Mouse (Mus musculus) cerebellum, adult 11 months (tissue): ENCODE measurements at regions not wholly inside any gene's neighbourhood (a gene's known extent, or its start where the extent isn't known, plus 50 kb on each side); places are given as distances from the start of the nearest gene placed in this dataset.

ENCODE experiments used
- DNase-seq: peaks from one replicate; pipeline ENCODE4 v3.0.0; 2022

DNA sequence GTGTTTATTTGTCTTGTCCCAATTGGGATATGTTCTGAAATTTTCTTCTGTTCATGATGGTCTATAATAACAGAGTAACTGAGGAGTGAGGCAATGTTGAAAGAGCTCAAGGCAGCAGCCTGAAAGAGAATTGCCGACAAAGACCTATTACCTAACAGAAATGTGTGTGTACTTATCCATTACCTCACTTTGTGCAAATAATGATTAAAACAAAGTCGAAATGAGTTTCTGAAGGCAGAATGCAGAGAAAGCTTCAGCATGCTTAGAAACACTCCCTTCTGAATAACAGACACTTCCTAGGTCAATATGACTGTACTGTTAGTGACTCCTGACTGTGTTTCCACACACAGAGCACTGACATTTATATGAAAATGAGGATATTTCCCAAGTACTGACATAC, 63.0 kb downstream of the Kbtbd8 start:
- DNase-seq: no peak

DNA sequence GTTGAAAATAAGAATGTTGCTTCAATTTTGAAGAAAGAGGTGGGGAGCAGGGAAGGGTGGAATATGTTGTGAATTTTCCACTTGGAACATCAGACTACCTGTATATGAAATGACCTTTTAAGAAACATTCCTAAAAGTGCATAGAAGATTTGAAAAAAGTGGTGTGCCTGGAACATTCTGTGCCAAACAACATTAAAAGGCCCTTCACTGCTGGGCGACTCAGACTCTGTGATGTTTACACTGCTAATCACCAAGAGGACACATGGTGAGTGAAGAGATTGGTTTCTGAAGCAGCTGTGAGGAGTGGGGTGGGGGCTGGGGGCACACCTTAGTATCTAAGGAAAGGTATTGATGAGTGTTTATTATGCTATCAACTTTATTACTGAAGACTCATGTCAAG, 65.2 kb downstream of the Kbtbd8 start:
- DNase-seq: no peak

DNA sequence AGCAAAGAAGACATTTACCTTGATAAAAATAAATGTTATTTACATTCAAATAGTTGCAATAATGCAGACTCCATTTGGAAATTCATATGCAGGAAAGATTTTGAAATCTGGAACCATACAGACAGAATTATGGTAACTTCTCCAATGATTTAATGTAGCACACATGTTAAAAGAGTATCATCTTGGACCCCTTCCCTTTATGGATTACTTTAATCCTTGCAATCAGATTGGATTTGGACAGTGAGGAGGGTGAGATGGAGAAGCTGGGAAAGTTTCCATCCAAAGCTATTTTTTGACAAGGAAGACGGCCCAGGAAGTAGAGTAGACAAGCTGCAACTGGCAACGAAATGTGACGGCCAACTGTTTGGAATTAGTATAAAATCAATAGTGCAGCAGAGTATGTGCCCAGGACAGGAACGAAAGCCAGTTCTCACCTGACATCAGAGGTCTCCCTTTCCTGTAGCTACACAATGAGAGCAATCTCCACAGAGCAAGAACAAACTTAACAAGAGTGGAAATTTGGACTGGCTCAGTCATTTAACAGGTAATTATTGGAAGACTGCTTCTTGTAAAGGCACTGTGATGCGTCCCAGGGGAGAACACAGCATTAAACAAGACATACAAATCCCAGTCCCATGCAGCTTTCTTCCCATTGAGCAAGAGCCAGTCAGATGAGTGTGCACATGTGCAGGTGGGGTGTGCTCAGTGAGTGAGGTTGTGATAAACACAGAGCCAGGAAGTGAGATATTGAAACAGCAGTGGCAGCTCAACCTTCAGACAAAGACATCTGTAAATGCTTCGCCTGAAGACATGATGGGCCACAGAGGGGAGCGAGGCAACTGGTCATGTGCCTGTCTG, 68.3 kb downstream of the Kbtbd8 start:
- DNase-seq: no peak

DNA sequence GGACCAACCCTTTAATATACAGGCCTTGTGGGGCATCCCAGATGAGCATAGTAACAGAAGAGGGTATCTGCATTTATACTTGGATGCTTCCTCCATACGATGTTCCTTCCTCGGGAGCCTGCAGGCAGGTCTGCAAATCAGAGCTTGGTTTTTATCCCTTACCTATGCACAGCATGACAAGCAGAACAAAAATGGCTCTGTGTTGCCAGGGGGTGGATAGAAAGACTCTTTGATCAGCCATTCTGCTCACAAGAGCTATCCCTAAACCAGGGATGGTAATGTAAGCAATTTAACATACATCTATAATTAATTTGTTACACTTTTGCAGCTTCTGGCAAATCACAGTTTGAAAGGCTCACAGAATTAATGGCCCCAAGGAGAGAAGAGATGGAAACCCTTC, 79.6 kb downstream of the Kbtbd8 start:
- no peak for DNase-seq

DNA sequence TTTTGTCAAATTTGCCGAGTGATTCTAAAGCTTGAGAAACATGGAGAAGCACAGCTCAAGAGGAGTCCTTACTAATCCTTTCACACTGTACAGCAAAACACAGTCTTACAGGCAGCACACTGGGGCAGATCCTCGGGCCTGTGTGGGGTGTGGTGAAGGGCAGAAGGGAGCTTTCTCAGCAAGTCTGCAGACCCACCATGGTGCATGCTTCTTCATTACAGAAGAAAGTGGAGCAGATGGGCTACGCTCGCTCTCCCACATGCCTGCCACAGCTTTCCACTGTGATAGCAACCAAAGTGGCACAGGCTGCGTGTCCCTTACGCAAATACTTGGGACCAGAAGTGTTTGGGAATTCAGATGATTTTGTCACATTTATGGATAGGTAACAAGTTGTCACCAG, 81.6 kb downstream of the Kbtbd8 start:
- no peak for DNase-seq

DNA sequence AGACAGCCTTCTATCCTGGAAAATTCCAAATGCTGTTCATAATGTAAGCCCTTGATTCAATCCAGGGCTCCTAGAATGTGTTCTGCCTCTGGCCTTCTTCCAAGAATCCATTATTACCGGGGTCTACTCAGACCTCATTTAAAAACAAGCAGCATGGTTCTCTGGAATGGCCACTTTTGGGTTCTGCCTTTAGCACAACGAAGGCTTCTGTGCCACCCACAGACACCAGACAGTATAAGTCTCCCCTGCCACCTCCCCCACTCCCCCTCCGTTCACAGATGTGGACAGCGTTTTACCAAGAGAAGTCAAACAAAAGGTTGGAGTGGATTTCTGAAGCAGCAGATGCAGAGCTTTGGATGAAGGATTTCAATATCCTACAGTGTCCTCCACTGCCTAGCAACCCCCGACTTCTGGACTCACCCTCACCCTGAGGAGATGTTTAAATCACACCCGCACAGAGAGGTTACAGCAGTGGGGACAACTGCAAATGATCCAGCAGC, 85.3 kb downstream of the Kbtbd8 start:
- no peak for DNase-seq

DNA sequence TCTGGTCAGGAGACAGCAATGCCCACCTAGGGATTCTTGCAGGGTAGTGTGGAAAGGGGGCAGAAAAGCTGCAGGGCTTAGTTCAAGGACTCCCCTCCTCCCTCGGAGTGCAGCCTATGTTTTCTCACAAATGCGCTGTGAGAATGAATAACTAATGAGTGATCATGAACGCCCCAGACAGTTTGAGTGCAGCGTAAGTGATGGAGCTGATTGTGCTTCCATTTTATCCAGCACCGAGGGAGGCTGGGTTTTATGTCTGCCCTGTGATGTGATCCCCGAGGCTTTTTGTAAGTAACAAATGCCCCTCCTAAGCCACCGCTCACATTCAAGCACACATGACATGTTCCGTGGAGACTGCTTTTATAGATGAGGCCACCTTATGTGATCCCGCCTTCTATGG, 85.9 kb downstream of the Kbtbd8 start:
- DNase-seq: no peak

DNA sequence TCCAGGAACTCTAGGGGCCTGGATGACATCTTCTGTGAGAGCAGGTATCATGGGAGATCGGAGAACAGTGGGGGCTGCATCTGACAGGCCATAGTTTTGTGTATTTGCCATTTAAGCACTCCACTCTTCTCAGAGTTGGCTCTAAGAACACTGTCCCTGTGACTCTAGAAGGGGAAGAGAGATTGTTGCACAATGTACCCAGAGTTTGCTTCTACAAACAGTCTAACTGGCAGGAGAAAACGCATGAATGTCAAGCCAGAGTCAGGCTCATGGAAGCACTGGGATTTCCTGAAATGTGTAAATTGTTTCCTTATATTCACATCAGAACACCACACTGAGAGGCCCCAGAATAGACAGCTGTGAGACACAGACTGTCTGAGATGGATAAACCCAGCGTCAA, 87.2 kb downstream of the Kbtbd8 start:
- no peak for DNase-seq

DNA sequence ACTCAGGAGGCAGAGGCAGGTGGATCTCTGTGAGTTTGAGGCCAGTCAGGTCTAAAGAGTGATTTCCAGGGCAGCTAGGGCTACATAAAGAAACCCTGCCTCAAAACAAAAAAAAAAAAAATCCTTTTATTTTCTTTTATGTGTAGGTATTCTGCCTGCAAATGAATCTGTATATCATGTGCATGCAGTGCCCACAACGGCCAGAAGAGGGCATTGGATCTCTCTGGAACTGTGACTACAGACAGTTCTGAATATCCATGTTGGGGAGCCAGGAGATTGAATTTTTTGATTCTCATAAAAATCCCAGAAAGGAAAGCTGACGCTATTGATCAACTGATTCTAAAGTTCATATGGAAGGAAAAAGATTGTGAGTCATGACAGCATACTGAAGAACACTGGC, 90.0 kb downstream of the Kbtbd8 start:
- DNase-seq: no peak

DNA sequence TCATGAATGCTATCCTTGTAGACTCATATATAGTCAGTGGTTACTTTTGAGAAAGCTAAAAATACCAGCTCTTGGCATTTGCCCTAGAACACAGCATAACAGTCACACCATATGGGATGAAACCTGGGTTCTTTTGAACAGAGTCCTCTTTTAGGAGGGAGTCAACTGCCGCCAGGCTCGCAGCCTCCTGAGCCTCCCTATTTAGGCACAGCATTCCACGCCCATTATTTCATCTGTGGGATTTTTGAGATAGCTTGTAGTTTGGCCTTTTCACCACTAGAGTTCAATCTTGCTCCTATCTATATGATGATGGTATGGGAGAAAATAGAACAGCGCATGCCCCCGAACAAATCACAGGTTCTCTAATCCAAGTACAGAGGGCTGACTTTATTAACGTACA, 100.4 kb downstream of the Kbtbd8 start:
- no peak for DNase-seq

DNA sequence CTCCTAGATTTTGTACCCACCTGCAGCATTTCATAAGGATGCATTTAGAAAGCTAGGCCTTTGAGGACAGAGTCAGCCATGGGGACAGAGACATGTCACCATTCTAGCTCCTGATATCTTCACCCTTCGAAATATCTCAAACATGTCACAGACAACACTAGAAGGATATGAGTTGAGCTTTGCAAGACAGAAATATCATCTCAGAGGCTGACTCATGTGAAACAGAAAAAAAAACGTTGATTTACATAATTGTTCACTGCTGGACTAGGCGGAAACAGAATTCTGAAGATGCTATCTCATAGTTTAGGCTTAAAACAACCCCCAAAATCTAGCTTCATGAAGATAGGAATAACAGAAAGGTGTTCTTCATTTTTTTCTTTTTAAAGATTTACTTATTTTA, 101.8 kb downstream of the Kbtbd8 start:
- no peak for DNase-seq

DNA sequence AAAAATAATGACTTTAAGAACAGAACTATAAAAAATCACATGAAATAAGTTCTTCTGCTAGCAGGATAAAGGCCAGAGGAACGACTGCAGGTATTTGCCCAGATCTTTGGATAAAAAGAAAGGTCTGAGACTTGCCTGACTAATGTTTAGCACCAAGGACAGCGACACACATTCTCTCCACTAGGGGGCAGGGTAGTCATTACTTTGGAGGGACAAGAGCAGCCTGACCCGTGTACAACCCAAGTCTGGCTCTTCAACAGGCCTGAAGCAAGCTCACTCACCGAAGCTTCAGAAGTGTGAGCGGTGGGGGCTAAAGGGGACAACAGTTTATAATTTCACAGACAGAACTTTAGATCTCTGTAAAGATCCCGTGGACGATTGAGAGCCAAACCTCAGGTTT, 98.4 kb upstream of the Gm10234 start:
- DNase-seq: peak; percentile 56

DNA sequence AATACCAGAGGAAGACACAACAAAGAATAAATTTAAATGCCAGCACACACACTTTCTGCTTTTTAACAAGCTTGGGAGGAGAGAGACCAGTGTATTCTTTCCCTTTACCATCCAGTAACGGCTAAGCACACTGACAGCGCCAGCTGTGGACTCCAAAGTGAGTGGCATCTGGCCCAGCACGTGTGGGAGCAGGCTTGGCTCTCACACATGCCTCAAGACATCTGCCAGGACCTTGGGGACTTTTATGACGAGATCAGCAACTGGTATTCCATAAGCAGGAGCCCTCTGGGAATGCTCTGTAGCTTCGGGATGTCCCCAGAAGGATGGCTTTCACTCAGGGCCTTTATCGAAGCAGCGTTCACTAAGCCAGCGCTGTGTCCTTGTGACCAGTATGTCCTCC, 92.0 kb upstream of the Gm10234 start:
- no peak for DNase-seq

DNA sequence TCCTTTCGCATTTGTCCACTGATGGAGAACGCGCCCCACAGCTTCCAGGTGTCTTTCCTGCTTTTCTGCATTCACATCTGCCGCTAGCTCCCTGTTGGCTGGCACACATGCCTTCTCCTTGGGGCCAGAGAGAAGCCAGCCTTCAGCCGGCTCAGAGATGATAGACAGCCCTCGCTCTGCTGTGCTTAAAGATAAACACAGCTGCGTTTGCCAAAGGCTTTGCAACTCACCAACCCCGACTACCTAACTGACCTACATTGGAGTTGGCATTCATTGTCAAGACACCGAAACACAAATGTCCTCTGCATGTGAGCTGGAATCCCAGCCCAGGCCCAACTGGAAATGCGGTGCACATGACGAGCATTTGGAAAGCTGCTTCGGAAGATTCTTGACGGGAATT, 87.2 kb upstream of the Gm10234 start:
- no peak for DNase-seq

DNA sequence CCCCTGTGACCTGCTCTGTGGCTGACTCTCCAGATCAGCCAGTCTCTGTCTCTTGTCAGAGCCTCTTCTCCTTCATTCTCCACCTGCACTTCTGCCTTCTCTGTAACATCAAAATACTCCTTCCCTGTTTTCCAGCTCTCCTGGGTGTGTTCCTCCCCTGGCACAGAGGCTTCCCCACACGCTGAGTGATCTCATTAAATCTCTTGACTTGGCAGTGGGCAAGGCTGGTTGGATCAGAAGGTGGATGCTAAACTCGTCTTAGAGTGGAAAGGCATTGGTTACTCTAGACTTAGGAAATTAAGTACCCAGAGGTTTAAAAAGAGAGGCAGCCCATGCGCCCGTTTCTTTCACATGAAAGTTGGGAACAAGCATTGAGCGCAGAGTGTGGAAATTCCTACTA, 78.3 kb upstream of the Gm10234 start:
- DNase-seq: no peak

DNA sequence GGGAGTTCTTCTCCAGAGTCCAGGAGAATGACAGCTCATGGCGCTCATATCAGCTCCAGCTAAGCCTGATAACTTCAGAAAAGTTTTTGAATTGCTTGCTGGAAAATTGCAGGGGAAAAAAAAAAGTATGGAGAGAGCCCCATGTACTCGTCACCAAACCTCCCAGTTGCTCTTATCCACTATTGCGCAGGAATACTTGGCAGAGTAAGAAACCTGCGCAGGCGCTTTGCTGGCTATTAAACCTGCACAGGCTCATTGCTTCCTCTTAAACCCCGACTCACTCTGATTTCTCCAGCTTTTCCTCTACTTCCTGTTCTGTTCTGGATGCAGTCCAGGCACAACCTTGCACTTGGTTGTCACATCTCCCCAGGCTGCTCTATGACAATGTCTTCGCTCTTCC, 77.0 kb upstream of the Gm10234 start:
- DNase-seq: no peak

DNA sequence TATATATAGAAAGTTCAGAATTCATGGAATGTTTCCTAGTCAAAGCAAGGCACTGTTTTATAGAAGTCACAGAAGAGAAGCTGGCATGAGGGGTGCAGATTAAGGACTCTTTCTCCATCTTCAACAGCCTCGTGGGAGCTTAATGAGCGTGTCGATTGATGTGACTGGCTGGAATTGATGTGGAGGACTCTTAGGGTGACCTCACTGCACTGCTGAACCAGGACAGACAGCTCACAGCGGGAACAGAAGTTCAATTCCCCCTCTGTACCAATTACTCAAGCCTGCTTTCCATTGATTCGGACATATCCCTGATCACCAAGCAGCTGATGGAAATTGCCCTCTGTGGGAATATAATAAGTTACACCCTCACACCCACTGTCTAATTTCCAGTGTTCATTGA, 65.6 kb upstream of the Gm10234 start:
- no peak for DNase-seq

DNA sequence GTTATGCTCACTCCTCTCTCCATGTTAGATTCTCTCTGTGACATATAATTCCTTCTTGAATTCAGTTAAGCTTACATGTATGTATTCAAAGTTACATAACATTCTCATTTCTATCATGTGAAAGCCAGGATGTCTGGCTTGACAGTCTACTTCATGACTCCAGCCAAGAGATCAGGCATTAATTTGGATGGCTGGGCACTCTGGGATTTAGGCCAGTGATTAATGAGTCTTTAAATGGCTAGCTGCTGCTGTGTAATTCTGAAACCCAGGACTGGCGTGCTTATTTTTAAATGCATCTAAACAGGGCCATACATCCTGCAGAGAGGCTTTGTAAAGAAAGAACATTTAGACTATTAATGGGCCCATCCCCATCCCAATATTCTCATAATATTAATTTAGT, 60.9 kb upstream of the Gm10234 start:
- DNase-seq: no peak

DNA sequence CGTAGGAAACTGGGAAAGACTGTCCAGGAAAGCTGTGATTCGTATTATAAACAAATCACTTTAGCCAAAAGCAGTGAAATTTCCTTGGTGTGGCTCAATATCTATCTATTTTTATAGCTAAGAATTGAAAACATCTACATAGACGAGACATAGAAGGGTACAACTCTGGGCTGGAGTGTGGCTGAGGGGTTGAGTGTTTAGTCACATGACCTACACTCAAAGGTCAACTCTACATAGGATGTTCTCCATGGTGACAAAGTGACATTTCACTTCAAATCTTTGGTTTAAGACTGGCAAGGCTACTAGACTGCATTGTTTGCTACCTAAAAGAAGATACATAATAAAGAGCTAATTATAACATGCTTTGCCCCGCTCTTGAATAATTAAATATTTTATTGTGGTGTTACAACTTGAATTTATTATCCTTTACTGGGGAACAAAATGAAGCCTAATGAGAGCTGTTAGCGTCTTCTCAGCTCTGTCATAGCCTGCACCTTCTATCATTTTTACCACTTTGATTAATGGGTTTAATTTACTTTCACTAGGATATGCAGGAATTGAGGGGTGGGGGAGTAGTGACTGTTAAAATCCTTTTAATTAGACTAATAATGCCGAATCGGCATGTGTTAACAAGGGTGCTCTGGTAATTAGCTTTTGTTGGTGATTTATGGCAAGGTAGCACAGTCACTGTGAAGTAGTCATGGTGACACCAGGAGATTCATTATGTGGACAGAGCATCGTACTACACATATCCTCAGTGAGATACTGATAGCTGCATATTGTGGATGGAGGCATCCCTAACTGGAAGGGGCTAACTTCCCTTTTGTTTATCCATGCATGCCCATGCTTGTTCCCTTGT, 57.7 kb upstream of the Gm10234 start:
- no peak for DNase-seq

DNA sequence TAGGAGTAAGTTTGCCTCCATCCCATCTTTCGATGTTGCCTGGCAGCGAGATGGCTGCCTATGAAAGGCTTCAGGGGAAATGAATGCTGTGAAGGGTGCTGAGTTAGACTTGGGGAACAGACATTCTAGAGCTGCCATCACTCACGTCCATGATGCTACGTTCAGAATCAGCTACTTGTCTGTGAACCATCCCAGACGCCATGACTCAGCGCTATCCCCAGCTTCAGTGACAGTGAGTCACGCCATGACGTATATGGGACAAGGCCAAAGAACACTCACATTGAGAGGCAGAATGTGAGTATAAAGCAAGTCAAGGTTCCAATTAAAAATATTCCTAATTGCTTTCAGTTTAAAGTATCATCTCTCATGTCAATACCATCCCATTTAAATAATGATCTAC, 52.4 kb upstream of the Gm10234 start:
- no peak for DNase-seq
